Mouse (Mus musculus) liver, embryonic 16.5 days (tissue): ENCODE measurements at regions not wholly inside any gene's neighbourhood (a gene's known extent, or its start where the extent isn't known, plus 50 kb on each side); places are given as distances from the start of the nearest gene placed in this dataset.

Source experiments
- ATAC-seq: fragments of 200-750 bp; cut with Nextera tagmentation; 2 replicates; pipeline ENCODE4 v1.8.0; 2017; ENCODE audit warnings: low read depth, mild to moderate bottlenecking, moderate number of reproducible peaks, moderate library complexity
- H3K27ac ChIP-seq: fragments of 300-500 bp; sonication (generic); 2 replicates; pipeline ENCODE4 v1.5.1; 2014; ENCODE audit warnings: mild to moderate bottlenecking, low read length
- H3K27me3 ChIP-seq: fragments of 300-500 bp; sonication (generic); 2 replicates; pipeline ENCODE4 v1.6.1; 2014; ENCODE audit warnings: low read depth, low read length, mixed read lengths; ENCODE audit not compliant: control insufficient read depth, insufficient read depth
- H3K36me3 ChIP-seq: fragments of 300-500 bp; sonication (generic); 2 replicates; pipeline ENCODE4 v1.6.1; 2014; ENCODE audit warnings: mild to moderate bottlenecking; ENCODE audit not compliant: control insufficient read depth, insufficient read depth
- H3K4me1 ChIP-seq: fragments of 300-500 bp; sonication (generic); 2 replicates; pipeline ENCODE4 v1.6.1; 2014; ENCODE audit warnings: low read depth, low read length, mixed read lengths; ENCODE audit not compliant: control insufficient read depth
- H3K4me2 ChIP-seq: fragments of 300-500 bp; sonication (generic); 2 replicates; pipeline ENCODE4 v1.6.1; 2014; ENCODE audit warnings: low read depth, low read length, mixed read lengths
- H3K4me3 ChIP-seq: fragments of 300-500 bp; sonication (generic); 2 replicates; pipeline ENCODE4 v1.5.1; 2014; ENCODE audit warnings: low read depth, mild to moderate bottlenecking, low read length
- H3K9ac ChIP-seq: fragments of 300-500 bp; sonication (generic); 2 replicates; pipeline ENCODE4 v1.6.1; 2014; ENCODE audit warnings: low read depth, low read length
- H3K9me3 ChIP-seq: fragments of 300-500 bp; sonication (generic); replicated peaks from 2 replicates; pipeline ENCODE4 v1.6.1; 2016; ENCODE audit warnings: low read length; ENCODE audit not compliant: control insufficient read depth
- WGBS: fragments of 180-500 bp; shearing (Covaris S2); extraction: QIAGEN DNeasy Blood & Tissue Kit; methylation state at CpG from one replicate; pipeline ENCODE4 v1.1.7; 2014; ENCODE audit not compliant: insufficient replicate concordance; 5-methylcytosine and 5-hydroxymethylcytosine counted together

DNA sequence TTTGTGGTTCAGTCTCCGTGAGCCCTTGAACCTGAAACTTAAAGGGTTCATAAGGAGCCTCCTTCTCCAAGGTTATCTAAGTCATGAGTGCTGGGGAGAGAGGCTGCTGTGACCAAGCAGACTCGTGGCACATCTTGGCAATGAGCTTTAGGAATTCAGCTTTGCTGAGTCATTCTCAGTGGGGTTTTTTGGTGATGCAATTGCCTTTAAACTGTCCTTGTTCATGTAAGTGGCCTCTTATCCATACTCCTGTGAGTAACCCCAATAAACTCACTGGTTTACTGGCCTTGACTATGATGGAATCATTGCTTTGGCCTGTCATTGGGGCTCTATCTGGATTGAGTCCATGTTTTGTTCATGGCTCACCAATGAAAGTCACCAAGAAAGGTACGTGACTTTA lies 218.2 kb upstream of the Ppp2r3a start:
- H3K27me3 ChIP-seq = no peaks in the 10 kb centered on the region
- no peaks in the 10 kb centered on the region for H3K36me3 ChIP-seq
- H3K27ac ChIP-seq = no peak overlapping the region
- H3K4me3 ChIP-seq = no peak overlapping the region
- no peak overlapping the region for H3K9ac ChIP-seq
- no peak overlapping the region for H3K4me2 ChIP-seq
- no peaks in the 10 kb centered on the region for H3K9me3 ChIP-seq
- 39% methylated on average over 3 of the region's 3 CpGs for WGBS
- ATAC-seq = no peak
- H3K4me1 ChIP-seq = no peaks in the 10 kb centered on the region

DNA sequence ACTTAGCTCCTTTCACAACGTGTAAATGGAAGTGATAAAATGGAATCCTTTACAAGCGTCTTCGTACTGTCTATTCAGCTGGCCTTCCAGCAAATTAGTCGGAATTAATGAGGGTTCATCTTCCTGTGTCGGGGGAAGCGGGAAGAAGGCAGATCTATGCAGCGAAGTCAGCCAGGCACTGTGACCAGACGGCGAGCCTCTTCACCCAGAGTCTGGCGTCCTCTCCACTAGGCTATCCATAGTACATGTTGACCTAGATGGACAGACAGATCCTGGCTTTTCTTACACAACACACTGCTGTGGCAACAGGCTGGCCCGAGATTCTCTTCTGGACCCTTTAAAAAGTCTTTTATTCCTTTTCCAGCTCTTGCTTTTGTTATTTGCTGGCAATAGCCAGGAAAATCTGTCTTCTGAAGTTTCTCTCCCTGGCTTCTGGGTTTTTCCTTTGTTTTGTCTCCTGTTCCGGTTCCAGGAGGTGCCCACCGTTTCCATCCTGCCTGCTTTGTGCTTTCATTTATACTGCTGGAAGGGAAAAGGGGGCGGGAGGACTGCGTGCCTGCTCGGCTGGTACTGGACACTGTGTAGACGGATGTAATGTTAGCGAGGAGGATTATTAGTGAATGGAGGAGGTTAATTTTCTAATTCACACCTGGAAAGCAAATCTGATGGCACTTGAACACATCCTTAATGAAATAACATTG lies 213.3 kb upstream of the Ppp2r3a start:
- 58% methylated on average over 18 of the region's 18 CpGs for WGBS

DNA sequence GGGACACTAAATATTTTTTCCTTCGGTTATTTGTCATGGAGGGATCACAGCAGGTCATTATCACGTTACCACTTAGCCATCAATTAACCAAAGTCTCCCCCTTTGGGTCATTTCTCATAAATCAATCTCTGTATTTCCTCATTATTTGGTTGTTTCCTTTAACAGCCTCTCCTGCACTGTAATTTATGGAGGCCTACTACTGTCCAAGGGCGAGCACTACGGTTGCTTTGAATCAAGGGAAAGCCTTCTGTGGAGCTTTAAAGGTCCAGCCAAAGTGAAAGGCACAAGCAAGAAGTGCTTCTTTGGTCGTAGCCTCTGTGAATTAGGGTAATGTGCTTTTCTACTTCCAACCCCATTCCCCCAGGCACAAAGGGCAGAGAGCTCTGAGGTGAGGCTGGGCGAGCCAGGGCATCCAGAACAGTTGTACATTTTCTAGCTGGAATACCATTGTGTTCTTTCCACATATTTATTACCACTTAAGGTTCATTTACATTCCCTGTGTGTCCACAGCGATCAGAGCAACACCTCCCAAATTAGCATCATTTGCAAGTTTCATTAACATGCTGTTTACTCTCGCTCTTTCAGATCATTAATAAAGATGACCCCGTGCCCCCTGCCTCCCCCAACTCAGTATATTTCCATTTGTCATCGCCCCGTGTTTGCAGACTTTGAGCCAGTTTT lies 207.5 kb upstream of the Ppp2r3a start:
- H3K27me3 ChIP-seq = no peaks in the 10 kb centered on the region
- no peak overlapping the region for H3K27ac ChIP-seq
- no peak overlapping the region for H3K4me3 ChIP-seq
- H3K36me3 ChIP-seq = no peaks in the 10 kb centered on the region
- H3K9ac ChIP-seq = no peak overlapping the region
- no peaks in the 10 kb centered on the region for H3K9me3 ChIP-seq
- 50% methylated on average over 11 of the region's 11 CpGs for WGBS
- ATAC-seq = no peak
- H3K4me2 ChIP-seq = no peak overlapping the region
- H3K4me1 ChIP-seq = no peaks in the 10 kb centered on the region

More for the DNA sequence above, 213.3 kb upstream of the Ppp2r3a start:
- Histone ChIP-seq H3K27me3 (no peaks in the 10 kb centered on the region), H3K4me1 (no peaks in the 10 kb centered on the region), H3K36me3 (no peaks in the 10 kb centered on the region), H3K27ac (no peak overlapping the region), H3K4me3 (no peak overlapping the region), H3K9ac (no peak overlapping the region), H3K9me3 (no peaks in the 10 kb centered on the region), H3K4me2 (no peak overlapping the region)
- no peak for ATAC-seq

DNA sequence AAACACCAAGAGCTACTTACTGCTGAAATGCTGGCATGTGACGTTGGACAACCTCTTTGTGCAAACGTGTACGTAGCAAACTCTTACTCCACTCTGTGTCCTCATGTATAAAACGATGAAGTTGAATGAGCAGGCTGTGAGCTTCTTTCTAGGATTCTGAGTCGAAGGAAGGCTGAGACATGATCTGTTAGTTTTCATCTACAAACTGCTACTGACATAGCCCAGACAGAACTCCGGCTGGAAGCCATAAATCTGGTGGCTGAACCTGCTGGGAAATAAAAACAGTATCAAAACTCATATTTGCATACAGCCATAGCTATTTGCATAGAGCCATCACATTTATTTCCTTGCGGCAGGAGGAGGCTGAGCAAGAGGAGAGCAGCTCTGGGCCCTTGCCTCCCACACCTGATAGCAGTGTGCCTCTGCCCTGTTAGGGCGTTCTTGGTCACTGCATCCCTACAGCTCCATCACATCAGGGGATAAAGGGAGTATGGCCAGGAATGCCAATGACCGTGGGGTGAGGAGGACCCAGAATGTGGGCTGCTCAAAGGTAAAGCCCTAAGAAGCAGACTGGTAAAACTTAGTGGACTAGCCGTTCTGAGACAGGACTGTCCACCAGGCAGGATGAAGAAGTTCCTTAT lies 206.8 kb upstream of the Ppp2r3a start:
- ATAC-seq = no peak
- no peaks in the 10 kb centered on the region for H3K27me3 ChIP-seq
- H3K4me1 ChIP-seq = no peaks in the 10 kb centered on the region
- H3K36me3 ChIP-seq = no peaks in the 10 kb centered on the region
- WGBS = 65% methylated on average over 10 of the region's 10 CpGs
- H3K27ac ChIP-seq = no peak overlapping the region
- no peaks in the 10 kb centered on the region for H3K9me3 ChIP-seq
- no peak overlapping the region for H3K4me2 ChIP-seq
- H3K4me3 ChIP-seq = no peak overlapping the region
- no peak overlapping the region for H3K9ac ChIP-seq

DNA sequence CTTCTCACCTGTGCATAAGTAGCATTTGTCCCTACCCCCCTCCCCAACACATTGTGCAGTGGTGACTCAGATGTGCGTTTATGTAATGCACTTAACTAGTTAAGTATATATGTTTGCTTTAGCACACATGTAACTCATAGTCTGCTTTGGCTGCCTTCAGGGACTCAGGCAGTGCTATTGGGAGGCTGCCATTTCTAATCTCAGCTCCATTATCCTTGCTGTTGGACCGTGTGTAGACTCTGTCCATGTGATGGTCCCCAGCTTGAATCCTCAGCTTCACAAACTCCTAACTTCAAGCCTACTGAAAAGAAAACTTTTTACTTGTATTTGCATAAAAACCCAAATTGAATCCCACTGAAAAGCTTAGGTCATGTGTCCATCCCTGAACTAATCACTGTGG lies 194.7 kb upstream of the Ppp2r3a start:
- Histone ChIP-seq H3K9me3 (no peaks in the 10 kb centered on the region), H3K4me3 (no peak overlapping the region), H3K27me3 (no peaks in the 10 kb centered on the region), H3K4me1 (no peaks in the 10 kb centered on the region), H3K4me2 (no peak overlapping the region), H3K9ac (no peak overlapping the region), H3K36me3 (no peaks in the 10 kb centered on the region), H3K27ac (no peak overlapping the region)
- ATAC-seq = no peak
- 45% methylated on average over 2 of the region's 2 CpGs for WGBS

DNA sequence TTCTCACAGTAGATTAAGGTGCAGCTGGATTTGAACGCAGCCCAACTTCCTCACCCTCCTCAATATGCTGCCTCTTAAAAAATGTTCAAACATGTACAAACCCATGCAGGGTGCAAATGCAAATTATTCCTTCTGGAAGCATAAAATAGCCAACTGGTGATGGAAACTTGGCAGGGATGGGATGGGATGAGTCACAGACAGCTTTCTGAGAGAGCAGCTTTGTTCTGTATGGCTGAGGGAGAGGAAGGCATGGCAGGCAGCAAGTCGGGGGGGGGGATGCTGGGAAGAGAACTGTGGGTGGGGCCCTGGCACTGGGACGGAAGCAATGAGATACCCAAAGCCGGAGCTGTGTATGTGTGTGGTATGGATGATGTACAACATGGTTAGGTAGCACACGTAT lies 194.2 kb upstream of the Ppp2r3a start:
- Histone ChIP-seq H3K4me3 (no peak overlapping the region), H3K4me2 (no peak overlapping the region), H3K9me3 (no peaks in the 10 kb centered on the region), H3K36me3 (no peaks in the 10 kb centered on the region), H3K27me3 (no peaks in the 10 kb centered on the region), H3K9ac (no peak overlapping the region), H3K27ac (no peak overlapping the region), H3K4me1 (no peaks in the 10 kb centered on the region)
- whole genome bisulfite sequencing = 57% methylated on average over 5 of the region's 5 CpGs
- ATAC-seq = no peak

DNA sequence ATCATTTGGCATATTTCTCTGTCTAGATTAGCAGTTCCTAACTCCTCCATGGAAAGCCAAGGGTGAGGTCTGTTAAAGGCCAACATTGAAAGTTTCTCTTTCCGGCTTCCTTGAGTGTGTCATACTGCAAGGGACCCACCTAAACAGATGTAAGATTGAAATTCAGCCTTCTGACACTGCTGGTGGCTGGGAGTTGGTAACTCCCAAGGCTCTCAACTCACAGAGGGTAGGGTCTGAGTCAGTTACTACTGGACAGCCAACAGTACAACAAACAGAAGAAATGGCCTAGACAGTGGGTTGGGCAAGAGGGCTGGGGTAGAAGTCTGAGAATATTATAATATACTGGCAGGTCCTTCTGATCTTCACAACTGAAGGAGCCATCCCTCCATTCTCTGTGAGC lies 193.7 kb upstream of the Ppp2r3a start:
- no peak overlapping the region for H3K9ac ChIP-seq
- H3K36me3 ChIP-seq = no peaks in the 10 kb centered on the region
- 59% methylated on average over 1 of the region's 1 CpGs for WGBS
- no peak overlapping the region for H3K4me3 ChIP-seq
- H3K4me2 ChIP-seq = no peak overlapping the region
- H3K4me1 ChIP-seq = no peaks in the 10 kb centered on the region
- H3K9me3 ChIP-seq = no peaks in the 10 kb centered on the region
- no peaks in the 10 kb centered on the region for H3K27me3 ChIP-seq
- no peak overlapping the region for H3K27ac ChIP-seq
- no peak for ATAC-seq

DNA sequence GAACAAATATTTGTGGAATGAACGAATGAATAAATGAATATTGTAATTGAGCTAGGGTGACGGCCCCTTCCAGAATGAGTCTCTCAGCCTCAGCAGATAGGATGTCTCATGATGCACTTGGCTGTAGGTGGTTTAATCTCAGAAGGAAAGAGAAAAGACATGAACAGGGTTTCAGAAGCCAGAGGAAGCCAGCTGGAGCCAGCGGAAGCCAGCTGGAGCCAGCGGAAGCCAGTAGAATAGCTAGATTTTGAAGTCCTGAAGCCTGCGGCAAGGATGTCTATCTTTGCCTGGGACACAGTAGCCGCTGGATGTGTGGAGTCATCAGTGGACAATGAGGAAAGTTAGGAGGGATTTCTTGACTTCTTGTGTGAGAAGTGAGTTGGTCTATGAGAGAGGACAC lies 188.3 kb upstream of the Ppp2r3a start:
- Histone ChIP-seq H3K27me3 (no peaks in the 10 kb centered on the region), H3K36me3 (no peaks in the 10 kb centered on the region), H3K27ac (no peak overlapping the region), H3K9me3 (no peaks in the 10 kb centered on the region), H3K4me3 (no peak overlapping the region), H3K4me1 (no peaks in the 10 kb centered on the region), H3K4me2 (no peak overlapping the region), H3K9ac (no peak overlapping the region)
- 81% methylated on average over 6 of the region's 6 CpGs for WGBS
- ATAC-seq = no peak

DNA sequence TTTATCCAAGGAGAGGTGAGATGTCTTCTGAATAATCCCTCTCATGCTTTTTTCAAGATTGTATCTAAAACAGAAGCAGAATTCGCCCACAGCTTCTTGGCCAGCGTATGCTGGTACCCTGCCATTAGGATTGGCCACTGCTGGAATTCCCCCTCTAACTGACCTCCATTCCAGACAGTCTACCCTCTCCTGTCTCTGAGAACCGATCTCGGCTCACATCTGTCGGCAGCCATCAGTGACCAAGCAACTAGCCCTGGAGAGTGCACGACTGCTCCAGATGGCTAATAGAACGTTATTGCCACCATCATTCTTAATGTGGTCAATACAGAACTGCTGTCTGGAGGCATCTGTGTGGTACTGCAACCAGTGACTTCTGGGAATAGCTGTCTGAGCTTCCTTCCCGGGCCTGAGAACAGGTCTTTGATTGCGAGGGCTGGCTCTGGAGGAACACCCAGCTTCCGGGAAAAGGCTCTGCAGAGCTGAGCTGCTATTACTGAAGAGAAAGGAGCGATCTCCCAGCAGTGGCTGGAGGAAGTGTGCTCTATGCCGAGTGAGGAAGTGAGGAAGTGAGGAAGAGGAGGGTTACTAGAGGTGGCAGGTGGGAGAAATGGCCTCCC lies 187.1 kb upstream of the Ppp2r3a start:
- H3K4me3 ChIP-seq = no peak overlapping the region
- H3K9me3 ChIP-seq = no peaks in the 10 kb centered on the region
- no peaks in the 10 kb centered on the region for H3K4me1 ChIP-seq
- H3K27ac ChIP-seq = no peak overlapping the region
- H3K36me3 ChIP-seq = no peaks in the 10 kb centered on the region
- WGBS = 34% methylated on average over 12 of the region's 12 CpGs
- H3K4me2 ChIP-seq = no peak overlapping the region
- no peak for ATAC-seq
- no peaks in the 10 kb centered on the region for H3K27me3 ChIP-seq
- H3K9ac ChIP-seq = no peak overlapping the region
